Mouse (Mus musculus): ENCODE results near the gene Tmem150a. TPM values are rescaled to one million over a fixed set of nuclear protein-coding genes. Genes with fewer than 3 reads are reported as not detected.

Gene Tmem150a
- polyA plus RNA-seq, 1 experiment from 2014 or later, result 14.6 TPM

DNA sequence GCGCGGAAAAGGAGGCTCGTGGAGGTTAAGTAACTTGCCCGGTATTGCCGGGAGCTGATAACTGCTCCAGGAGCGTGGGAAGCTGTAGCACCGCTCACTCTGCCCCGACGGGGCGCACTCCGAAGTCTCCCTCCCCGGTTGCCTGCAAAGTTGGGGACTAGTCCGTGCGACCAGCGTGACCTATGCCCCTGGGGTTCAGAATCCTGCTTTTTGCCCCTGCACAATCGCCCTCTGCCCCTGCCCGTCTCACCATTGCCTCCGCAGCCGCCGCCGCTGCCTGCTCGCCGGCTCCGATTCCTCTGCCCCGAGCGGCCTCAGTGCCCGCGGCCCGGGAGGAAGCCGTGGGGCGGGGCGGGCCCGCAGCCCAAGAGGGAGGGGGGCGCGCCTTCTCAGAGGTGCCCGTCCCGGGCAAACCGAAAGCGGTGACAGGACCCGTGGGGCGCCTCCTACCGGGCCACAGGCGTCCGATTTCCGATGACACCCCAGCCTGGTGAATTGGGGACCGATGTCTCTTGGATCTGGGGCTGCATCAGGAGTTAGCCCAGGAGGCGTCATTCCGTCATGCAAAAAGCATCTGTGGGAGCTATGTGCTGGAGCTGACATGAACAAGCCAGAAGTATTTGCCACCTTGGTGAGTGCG is 25.0 kb downstream of the Tmem150a start, which contains the start of gene Vamp5:
Gene Vamp5, minus strand, starts transcription at position 338 of the 640 bp plus-strand sequence.
- ATAC-seq (ENCODE audit: low FRiP score, low read depth), result peak; percentile 80
- WGBS, result 1% methylated on average over 46 of the region's 49 CpGs
- H3K9me3 ChIP-seq, result no peaks in the 10 kb centered on the region
- peak within 1 kb of the TSS; percentile 18; the same call in 1 of the 2 replicates for H3K27ac ChIP-seq
- H3K36me3 ChIP-seq, result peaks cover 15% of the 10 kb centered on the region
- H3K27me3 ChIP-seq, result peaks cover 11% of the 10 kb centered on the region; the same call in 1 of the 2 replicates
- peak within 1 kb of the TSS; percentile 57 for H3K4me3 ChIP-seq
- H3K9ac ChIP-seq, result peak within 1 kb of the TSS; percentile 73
- peak within 1 kb of the TSS; percentile 81 for H3K4me2 ChIP-seq (replicated peaks)
- H3K4me1 ChIP-seq, result 0 out of 2 replicates have a peak, but pooled peaks cover 9% of the 10 kb centered on the region

DNA sequence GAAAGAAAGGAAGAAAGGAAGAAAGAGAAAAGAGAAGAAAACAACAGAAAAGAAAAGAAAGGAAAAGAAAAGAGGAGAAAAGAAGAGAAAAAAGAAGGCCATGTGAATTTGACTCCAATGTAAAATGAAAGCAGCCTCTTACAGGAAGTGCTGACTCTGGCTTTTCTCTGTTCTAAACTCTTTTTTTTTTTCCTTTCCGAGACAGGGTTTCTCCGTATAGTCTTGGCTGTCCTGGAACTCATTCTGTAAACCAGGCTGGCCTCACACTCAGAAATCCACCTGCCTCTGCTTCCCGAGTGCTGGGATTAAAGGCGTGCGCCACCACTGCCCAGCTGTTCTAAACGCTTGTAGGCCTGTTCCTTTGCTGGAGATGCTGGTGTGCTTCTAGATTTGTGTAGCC is 27.2 kb downstream of the Tmem150a start:
- Histone ChIP-seq H3K36me3 (peaks cover 31% of the 10 kb centered on the region), H3K4me3 (no peak overlapping the region), H3K27ac (no peak overlapping the region), H3K4me2 (replicated peaks) (no peak overlapping the region), H3K9me3 (no peaks in the 10 kb centered on the region), H3K4me1 (peaks cover 10% of the 10 kb centered on the region), H3K9ac (no peak overlapping the region), H3K27me3 (peaks cover 11% of the 10 kb centered on the region; the same call in 1 of the 2 replicates)
- ATAC-seq (ENCODE audit: low FRiP score, low read depth), result no peak
- WGBS, result 81% methylated on average over 6 of the region's 6 CpGs

DNA sequence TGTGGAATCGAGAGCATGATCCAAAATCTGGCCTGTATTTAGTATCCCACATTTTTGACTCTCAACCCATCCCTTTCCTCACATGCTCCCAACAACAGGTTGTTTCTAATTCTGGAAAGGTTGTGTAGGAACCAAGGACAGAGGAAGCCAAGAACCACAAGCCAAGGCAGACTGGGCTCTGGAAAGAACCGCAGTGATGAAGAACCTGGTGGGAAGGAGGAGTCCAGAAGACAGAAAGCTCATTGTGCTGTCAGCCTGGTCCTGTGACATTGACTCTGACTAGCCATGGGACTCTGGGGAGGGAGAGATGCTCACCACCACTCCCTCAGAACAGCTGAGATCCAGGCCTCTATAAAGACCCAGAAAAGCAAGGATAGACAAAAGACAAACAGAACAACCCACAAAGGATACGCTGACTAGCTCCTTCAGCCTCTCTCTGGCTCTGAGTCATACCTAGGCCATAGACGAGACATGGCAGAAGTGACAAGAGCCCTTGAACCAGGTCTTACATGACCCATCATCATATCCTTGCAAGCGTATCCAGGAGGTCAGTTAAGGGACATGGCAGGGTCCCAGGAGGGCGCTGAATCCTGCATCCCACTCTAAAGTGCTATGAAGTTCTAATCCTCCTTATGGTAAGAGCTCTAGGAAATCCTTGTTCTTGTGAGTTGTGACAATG is 28.0 kb downstream of the Tmem150a start:
- H3K4me2 ChIP-seq (replicated peaks), result no peak overlapping the region

DNA sequence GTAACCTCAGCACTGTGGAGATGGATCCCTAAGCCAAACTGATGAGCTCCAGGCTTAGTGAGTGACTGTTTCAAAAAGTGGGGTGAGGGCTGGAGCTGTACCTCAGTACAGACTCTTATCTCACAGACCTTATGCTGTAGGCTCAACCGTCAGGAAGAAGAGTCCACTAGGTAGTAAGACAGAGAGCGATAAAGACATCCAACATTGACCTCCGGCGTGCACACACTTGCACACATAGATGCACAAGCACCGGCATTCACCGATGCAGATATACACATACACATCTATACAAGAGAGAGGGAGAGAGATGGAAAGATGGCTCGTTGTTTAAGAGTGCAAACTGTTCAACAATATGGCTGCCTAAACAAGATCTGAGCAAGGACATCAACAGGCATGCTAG is 28.7 kb downstream of the Tmem150a start:
- 95% methylated on average over 7 of the region's 7 CpGs for WGBS

More for the DNA sequence above, 28.0 kb downstream of the Tmem150a start:
- WGBS, result 83% methylated on average over 6 of the region's 6 CpGs
- Histone ChIP-seq H3K9ac (no peak overlapping the region), H3K4me1 (peaks cover 18% of the 10 kb centered on the region), H3K27ac (no peak overlapping the region), H3K4me3 (no peak overlapping the region), H3K27me3 (peaks cover 11% of the 10 kb centered on the region; the same call in 1 of the 2 replicates), H3K9me3 (no peaks in the 10 kb centered on the region), H3K36me3 (peaks cover 31% of the 10 kb centered on the region)
- no peak for ATAC-seq (ENCODE audit: low FRiP score, low read depth)

DNA sequence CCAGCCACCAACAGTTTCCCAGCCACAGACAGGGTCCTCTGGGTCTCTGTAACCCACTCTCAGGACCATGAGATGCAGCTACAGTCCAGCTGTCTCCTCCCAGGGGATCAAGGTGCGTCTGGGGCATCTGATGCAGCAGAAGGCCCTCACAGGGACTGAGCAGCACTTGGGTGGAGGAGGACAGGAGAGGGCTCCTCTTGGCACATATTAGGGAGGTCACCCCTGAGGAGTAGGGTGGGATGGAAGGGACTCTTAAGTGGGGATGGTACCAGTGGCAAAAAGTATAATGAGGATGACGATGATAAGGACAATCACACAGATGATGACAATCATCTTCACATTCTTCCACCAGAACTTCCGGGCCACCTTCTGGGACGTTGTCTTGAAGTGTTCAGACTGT is 30.0 kb downstream of the Tmem150a start:
- Histone ChIP-seq H3K4me1 (peaks cover 25% of the 10 kb centered on the region), H3K9ac (no peak overlapping the region), H3K27me3 (peaks cover 1% of the 10 kb centered on the region; the same call in 1 of the 2 replicates), H3K4me3 (no peak overlapping the region), H3K4me2 (replicated peaks) (no peak overlapping the region), H3K9me3 (no peaks in the 10 kb centered on the region), H3K27ac (no peak overlapping the region), H3K36me3 (peaks cover 31% of the 10 kb centered on the region)
- 95% methylated on average over 4 of the region's 4 CpGs for WGBS
- ATAC-seq (ENCODE audit: low FRiP score, low read depth), result no peak

More for the DNA sequence above, 28.7 kb downstream of the Tmem150a start:
- no peak overlapping the region for H3K4me3 ChIP-seq
- H3K4me2 ChIP-seq (replicated peaks), result no peak overlapping the region
- no peak for ATAC-seq (ENCODE audit: low FRiP score, low read depth)
- peaks cover 11% of the 10 kb centered on the region; the same call in 1 of the 2 replicates for H3K27me3 ChIP-seq
- H3K27ac ChIP-seq, result no peak overlapping the region
- no peak overlapping the region for H3K9ac ChIP-seq
- peaks cover 25% of the 10 kb centered on the region for H3K4me1 ChIP-seq
- H3K36me3 ChIP-seq, result peaks cover 31% of the 10 kb centered on the region
- no peaks in the 10 kb centered on the region for H3K9me3 ChIP-seq

DNA sequence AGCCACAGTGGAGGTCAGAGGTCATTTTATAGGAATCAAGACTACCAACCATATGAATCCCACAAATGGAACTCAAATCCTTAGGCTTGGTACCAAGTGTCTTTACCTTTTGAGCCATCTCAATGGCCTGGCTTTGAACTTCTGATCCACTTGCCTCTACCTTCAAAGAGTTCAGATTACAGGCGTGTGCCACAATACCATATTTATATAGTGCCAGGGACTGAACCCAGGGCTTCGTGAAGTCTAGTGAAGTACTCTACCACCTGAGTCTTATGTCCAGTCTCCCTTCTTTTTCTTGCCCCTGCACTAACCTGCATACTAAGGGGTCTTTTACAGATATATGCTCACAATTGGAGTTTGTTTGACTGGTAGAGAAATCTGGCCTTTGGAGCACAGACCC is 31.3 kb downstream of the Tmem150a start:
- Histone ChIP-seq H3K27ac (no peak overlapping the region), H3K4me1 (peaks cover 30% of the 10 kb centered on the region), H3K4me3 (no peak overlapping the region), H3K9me3 (no peaks in the 10 kb centered on the region), H3K27me3 (no peaks in the 10 kb centered on the region), H3K9ac (no peak overlapping the region), H3K4me2 (replicated peaks) (no peak overlapping the region), H3K36me3 (peaks cover 31% of the 10 kb centered on the region)
- no peak for ATAC-seq (ENCODE audit: low FRiP score, low read depth)
- WGBS, result 86% methylated on average over 2 of the region's 2 CpGs

DNA sequence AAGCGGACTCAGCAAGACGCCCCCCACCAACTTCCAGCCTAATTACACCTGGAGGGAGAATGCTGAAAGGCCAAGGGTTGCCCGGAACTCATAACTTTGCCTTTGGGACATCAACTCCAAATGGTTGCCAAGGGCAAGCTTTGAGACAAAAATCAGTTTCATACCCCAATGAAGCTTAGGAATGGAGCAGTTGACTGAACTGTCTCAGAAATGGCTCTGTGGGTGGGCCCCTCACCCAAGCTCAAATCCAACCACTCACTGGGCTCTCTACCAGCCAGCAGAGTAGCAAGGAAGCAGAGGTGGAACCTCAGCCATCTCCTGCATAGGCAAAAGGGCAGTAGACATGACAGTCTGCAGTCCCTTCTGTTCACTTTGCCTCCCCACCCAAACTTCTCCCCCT is 32.6 kb downstream of the Tmem150a start:
- WGBS, result 53% methylated on average over 3 of the region's 3 CpGs

DNA sequence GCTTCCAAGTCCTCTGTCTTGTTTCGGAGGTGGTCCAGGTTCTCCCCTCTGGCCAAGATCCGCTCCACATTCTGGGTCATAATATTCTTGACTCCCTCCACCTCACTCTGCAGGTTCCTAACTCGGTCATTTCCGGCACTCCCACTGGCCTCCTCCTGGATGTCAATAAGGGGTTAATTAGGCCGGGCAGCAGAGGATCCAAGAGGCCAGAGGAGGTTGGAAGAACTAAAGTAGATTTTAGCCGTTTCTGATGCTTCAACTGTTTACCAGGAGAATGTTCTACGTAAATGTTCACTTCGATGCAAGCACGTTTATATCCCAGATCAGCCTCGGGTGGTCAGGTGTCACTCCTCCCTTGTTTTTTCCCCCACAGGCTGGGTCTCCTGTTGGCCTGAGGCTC is 33.0 kb downstream of the Tmem150a start:
- Histone ChIP-seq H3K27ac (no peak overlapping the region), H3K36me3 (peaks cover 31% of the 10 kb centered on the region), H3K4me1 (peaks cover 30% of the 10 kb centered on the region), H3K4me3 (peak overlapping the region; percentile 54; the same call in 1 of the 2 replicates), H3K9me3 (no peaks in the 10 kb centered on the region), H3K4me2 (replicated peaks) (peak overlapping the region; percentile 77), H3K27me3 (no peaks in the 10 kb centered on the region), H3K9ac (no peak overlapping the region)
- no peak for ATAC-seq (ENCODE audit: low FRiP score, low read depth)
- 40% methylated on average over 10 of the region's 10 CpGs for WGBS

More for the DNA sequence above, 32.6 kb downstream of the Tmem150a start:
- no peaks in the 10 kb centered on the region for H3K27me3 ChIP-seq
- H3K9ac ChIP-seq, result no peak overlapping the region
- H3K4me3 ChIP-seq, result no peak overlapping the region
- H3K4me1 ChIP-seq, result peaks cover 30% of the 10 kb centered on the region
- H3K4me2 ChIP-seq (replicated peaks), result peak overlapping the region; percentile 77
- peaks cover 31% of the 10 kb centered on the region for H3K36me3 ChIP-seq
- ATAC-seq (ENCODE audit: low FRiP score, low read depth), result no peak
- no peaks in the 10 kb centered on the region for H3K9me3 ChIP-seq
- no peak overlapping the region for H3K27ac ChIP-seq

DNA sequence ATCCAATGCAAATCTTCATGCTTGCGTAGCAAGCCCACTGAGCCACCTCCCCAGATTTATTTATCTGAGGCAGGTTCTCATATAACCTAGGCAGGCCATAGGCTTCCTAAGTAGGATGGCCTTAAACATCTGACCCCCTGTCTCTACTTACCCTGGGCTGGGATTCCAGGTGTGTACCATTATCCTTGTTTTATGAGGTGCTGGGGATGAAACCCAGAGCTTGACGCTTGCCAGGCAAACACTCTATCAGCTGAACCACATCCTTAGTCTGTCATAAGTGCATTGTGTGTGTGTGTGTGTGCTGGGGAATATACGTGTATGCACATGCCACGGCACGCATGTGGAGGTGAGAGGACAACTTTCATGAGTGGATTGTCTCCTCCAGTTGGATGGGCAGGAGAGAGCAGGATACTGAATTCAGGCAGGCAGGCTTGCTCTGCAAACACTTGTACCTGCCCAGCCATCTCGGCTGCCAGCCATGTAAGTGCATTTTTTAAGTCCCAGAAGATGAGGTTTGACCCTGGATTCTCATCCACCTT is 33.6 kb downstream of the Tmem150a start:
- Histone ChIP-seq H3K4me3 (peak overlapping the region; percentile 54), H3K36me3 (peaks cover 30% of the 10 kb centered on the region), H3K27ac (no peak overlapping the region; the same call in 1 of the 2 replicates), H3K4me1 (peaks cover 30% of the 10 kb centered on the region), H3K4me2 (replicated peaks) (peak overlapping the region; percentile 77), H3K27me3 (no peaks in the 10 kb centered on the region), H3K9me3 (no peaks in the 10 kb centered on the region), H3K9ac (peak overlapping the region; percentile 77)
- no peak for ATAC-seq (ENCODE audit: low FRiP score, low read depth)
- 42% methylated on average over 6 of the region's 6 CpGs for WGBS

DNA sequence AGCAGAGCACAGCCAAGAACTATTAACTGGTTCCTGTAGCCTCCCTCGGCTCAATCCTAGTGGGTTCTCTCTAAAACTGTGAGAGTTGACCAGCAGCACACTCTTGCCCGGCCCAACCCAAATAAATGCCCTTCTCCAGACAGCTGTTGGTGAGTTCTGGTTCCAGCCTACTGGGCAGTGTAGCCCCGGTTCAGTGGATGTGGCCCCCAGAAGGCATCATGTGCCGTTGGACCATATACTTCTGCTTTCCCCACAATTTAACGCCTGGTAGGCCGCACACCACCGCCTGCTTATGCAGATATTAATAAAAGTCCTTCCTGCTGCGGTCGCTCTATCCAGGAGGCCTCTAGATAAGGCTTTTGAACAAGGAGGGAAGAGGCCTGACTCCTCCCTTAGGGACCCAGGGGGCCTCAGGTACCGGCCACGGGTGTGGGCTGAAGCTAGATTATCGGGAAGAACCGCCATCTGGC is 34.3 kb downstream of the Tmem150a start:
- peak overlapping the region; percentile 54 for H3K4me3 ChIP-seq
- peak overlapping the region; percentile 77 for H3K4me2 ChIP-seq (replicated peaks)
- peaks cover 24% of the 10 kb centered on the region for H3K36me3 ChIP-seq
- peak overlapping the region; percentile 77 for H3K9ac ChIP-seq
- peaks cover 30% of the 10 kb centered on the region for H3K4me1 ChIP-seq
- 13% methylated on average over 13 of the region's 13 CpGs for WGBS
- H3K27me3 ChIP-seq, result no peaks in the 10 kb centered on the region
- H3K9me3 ChIP-seq, result no peaks in the 10 kb centered on the region
- H3K27ac ChIP-seq, result peak overlapping the region; percentile 93
- 0 out of 2 replicates have a peak, but pooled peaks have one; percentile 26 for ATAC-seq (ENCODE audit: low FRiP score, low read depth)

DNA sequence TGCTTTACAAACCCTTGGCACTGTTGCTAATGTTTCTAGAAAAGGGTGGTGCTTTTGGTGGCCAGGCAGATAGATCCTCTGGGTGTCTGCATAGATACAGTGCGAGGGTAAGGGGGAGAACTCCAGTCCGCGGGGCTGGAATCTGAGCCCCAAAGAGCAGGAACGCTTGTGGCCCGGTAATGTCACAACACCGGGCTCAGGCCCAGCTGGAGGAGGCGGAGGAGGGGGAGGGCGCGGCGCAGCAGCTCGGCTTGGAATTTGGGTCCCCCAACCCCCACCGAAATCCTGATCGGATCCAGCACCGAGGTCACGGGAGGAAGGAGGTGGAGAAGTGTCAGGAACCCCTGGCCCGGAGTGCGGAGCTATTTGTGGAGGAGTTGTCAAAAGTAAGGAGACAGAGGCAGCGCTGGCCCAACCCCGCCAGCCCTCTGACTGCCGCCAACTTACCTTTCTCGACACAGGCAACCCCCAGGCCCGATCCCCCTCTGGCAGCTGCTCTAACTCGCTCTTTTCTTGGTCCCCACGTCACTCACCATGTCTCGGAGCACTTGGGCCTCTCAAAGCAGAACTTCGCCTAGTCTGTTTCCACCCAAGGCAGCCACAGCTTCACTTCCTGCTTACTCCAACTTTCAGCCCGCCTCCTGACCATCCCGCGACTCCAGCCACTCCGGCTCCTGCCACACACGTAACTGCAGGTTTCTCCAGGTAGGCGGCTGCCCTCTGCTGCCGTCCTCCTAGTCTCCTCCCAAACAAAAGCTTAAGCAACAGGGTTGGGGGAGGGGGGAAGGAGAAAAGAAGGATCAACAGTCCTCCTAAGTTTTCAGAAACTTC is 34.9 kb downstream of the Tmem150a start, which contains the start of gene Vamp8:
Gene Vamp8, minus strand, starts transcription at position 763 of the 831 bp plus-strand sequence.
- peak; percentile 67 for ATAC-seq (ENCODE audit: low FRiP score, low read depth)
- peaks cover 30% of the 10 kb centered on the region for H3K4me1 ChIP-seq
- WGBS, result under 1% methylated on average over 33 of the region's 33 CpGs

More for the DNA sequence above, 34.9 kb downstream of the Tmem150a start, which contains the start of gene Vamp8:
- peak within 1 kb of the TSS; percentile 77 for H3K9ac ChIP-seq
- H3K4me2 ChIP-seq (replicated peaks), result peak within 1 kb of the TSS; percentile 77
- H3K27me3 ChIP-seq, result no peaks in the 10 kb centered on the region
- H3K4me3 ChIP-seq, result peak within 1 kb of the TSS; percentile 54
- peaks cover 17% of the 10 kb centered on the region for H3K36me3 ChIP-seq
- H3K9me3 ChIP-seq, result no peaks in the 10 kb centered on the region
- H3K27ac ChIP-seq, result peak within 1 kb of the TSS; percentile 93

All from limb, embryonic 13.5 days (tissue).